Mouse (Mus musculus): ENCODE data around the gene Cysltr2. TPM values are rescaled to one million over a fixed set of nuclear protein-coding genes. Genes with fewer than 3 reads are reported as not detected.

Gene Cysltr2
- 0.52 and 0.61 TPM in 2 replicates for polyA plus RNA-seq (2015; fragmentation: Nextera tagmentation; extraction: Ambion mirVana)

DNA sequence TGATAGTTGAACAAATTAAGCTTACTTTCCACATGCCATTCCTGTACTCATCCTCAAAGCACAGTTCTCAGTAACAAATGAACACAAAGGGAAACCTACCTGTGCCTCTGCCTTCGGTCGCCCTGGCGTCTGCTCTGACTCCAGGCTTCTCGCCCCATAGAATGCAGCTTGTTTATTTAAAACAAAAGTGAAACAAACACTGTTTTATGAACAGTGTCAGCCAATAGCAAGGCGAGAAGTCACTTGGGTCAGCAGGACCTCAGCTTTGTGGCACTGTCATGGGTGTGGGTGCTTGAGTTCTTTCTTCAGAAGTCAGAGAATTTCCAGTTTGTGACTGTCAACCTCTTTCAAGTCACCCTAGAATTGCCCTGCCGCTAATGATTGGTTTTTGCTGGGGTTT, at the start of gene Cysltr2:
Gene Cysltr2 (minus strand): TSS at position 178 of the 400 bp plus-strand sequence.

Other genes with a start within 250 kb of the Cysltr2 start
- gene Rcbtb2, start 73.9 kb upstream of the Cysltr2 start, polyA plus RNA-seq (2015; fragmentation: Nextera tagmentation; extraction: Ambion mirVana): 23.7 and 30.5 TPM in 2 replicates
- 6.7 and 7.9 TPM in 2 replicates for gene Lpar6, start 188.8 kb upstream of the Cysltr2 start, polyA plus RNA-seq (2015; fragmentation: Nextera tagmentation; extraction: Ambion mirVana)